Mouse (Mus musculus) ovary, postnatal 10 days (tissue): ENCODE measurements around the gene Casp4.

ENCODE experiments used
- DNase-seq: peaks from one replicate; pipeline ENCODE4 v3.0.0; 2022; ENCODE audit warnings: low spot score

Casp4 gene

DNA sequence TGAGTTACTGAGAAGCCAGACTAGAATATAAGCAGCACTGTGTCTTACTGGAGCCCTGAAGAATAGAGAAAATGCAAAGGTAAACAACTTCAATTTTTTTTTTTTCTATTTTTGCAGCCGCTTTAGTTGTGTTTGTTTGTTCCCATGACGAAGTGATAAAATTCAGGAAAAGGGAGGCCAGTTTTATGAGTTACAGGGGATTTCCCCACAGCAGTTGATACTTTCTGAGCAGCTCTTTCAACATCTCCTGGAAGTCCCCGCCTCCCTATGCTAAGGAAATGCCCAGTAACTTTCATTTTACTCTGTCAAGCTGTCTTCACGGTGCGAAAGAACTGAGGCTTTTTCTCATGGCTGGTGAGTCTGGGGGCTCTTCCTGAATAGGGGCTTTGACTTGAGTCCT lies at the start of gene Casp4:
Casp4 (plus strand) TSS at position 268 of the 400 bp plus-strand sequence.
- DNase-seq, result no peak

DNA sequence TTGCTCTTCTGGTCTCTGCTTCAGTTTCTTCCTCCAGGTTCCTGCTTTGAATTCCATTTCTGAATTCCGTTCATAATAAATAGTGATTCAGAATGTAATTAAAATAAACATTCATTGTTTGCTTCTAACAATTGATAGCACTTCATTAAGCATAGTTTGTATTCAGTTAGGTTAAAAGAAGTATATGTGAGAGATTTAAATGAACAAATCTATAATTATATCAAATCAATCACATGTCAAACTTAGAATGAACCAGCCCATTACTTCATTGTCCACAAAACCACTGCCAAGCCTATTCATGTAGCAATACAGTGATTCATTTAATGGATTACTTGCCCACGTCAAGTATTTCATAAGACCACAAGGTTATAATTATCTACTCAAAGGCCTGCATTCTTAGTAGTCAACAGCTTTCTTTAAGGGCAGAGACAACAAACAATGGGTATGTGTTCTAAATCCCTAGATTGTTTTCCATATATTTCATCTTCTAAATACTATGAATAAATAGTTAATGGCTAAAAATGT lies 44.6 kb upstream of the Casp4 start:
- no peak for DNase-seq

DNA sequence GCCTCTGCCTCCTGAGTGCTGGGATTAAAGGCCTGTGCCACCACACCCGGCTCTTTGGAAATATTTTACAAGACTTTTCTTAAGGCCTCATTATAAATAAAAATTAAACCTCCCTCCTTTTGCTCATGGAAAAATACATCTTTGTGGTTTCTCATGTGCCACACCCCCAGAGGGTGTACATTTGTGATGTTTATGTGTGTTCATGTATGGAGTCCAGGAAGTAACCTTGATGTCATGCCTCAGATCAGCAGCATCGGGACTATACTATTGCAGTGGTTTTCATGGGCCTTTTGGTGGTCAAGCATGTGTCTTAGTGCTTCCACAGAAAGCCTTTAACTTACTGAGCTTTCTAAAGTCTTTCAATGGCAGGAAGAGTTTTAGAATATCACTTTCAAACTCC lies 38.4 kb upstream of the Casp4 start:
- DNase-seq, result no peak

DNA sequence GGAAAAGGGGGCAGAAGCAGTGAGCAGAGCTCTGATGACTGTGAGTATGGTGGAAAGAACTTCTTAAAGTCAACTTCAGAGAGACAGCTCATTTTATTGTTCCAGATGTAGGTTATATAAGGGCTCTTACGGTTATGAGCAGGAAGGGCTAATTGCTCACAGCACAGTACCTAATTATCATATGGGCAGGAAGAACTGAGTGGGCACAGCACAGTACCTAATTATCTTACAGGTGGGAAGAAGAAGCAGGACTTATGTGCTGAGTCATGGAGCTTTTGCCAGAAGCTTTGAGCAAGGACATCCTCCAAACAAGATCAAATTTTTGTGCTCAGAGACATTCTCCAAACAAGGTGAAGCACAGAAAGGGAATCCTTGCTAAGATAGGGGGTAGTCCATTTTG lies 37.7 kb upstream of the Casp4 start:
- DNase-seq, result no peak

DNA sequence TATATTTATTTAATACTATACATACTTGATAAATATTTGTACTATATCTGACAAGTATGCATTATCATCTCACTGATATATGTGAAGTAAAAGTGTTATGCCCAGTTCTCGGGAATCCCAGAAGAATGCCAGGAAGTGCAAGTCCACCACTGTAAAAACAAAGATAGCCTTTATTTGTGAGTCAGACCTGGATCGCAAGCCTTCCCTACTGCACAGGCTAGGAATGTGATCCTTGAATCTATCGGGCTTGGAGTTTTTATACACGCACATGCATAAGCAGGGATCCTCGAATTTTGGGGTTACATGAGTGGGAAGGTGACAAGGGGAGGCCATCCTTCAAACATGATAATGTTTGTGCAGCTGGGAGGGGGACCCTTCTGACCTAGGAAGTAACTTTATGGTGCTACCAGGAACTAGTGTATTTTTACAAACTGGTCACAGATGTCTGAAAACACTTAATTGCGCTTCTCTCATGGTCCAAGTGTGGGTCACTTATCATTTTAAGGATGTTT lies 37.2 kb upstream of the Casp4 start:
- no peak for DNase-seq

DNA sequence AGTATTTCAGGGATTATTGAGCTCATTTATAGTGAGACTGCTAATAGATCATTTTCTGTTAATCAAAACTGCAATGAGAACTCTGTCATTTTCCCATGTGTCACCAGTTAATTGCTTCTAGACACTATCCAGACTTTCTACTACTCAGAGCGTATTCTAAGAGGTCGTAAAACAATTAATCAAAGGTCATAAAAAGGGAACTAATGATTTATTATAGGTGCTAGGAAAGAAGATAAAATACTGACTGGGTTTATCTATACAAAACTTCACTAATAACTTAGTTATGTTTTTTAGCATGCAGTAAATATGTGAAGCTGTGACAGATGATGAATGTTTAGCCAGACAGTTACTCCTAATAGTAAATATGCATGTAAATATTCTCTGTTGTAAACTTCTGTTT lies 22.6 kb upstream of the Casp4 start:
- no peak for DNase-seq

DNA sequence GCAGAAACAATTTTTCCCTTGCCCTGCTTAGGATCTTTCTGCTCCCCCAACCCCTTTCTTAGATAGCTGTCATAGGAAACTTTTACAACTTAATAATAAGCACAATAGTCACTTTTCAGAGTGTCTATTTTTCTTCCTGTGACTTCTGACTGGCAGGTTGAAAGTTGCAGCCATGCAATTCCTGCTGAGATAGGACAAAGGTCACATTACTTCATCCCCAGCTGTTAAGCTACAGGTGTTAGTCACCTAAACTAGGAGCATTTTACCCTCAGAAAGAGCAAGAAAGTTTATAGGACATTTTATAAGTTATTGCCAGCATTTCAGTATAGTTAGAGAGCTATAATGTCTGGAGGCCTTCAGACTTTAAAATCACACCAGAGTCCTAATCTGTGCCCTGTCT lies 22.0 kb upstream of the Casp4 start:
- no peak for DNase-seq

DNA sequence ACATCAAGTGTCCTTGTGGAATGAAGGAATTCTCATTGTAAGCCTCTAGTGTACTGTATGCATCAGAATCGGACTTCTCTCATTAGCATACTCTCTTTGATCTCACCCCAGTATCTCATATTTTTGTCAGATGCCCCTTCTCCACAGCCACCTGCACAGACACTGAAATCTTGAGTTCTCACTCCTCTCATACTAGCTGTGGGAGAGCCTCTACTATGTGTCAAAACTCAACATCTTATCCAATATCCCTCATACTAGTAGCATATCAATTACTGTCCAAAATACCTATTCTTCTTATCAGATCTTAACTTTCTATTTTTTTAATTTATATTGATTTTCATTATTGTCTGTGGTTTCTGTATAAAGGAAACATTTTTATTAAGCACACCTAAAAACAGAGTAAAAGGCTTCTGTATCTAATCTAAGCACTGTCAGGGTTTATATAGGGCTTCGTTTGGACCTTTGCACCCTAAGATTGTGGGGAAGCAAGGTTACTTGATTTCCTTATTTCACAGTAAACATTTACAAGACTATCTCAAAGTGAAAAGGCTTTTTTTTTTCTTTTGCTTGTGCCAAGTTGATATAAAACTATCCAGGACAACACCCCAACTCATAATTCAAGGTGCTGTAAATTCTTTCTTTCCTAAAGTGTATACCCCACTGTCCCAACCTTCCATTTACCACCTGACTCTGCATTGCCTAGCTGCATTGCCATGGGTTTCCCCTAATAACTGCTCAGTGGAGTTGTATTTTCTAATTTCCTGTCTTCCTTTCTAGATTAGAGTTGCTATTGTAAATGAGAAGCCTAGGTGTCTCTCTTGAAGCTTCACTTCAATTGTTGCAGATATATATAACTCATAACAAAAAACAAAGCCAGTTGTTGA lies 12.0 kb upstream of the Casp4 start:
- no peak for DNase-seq

DNA sequence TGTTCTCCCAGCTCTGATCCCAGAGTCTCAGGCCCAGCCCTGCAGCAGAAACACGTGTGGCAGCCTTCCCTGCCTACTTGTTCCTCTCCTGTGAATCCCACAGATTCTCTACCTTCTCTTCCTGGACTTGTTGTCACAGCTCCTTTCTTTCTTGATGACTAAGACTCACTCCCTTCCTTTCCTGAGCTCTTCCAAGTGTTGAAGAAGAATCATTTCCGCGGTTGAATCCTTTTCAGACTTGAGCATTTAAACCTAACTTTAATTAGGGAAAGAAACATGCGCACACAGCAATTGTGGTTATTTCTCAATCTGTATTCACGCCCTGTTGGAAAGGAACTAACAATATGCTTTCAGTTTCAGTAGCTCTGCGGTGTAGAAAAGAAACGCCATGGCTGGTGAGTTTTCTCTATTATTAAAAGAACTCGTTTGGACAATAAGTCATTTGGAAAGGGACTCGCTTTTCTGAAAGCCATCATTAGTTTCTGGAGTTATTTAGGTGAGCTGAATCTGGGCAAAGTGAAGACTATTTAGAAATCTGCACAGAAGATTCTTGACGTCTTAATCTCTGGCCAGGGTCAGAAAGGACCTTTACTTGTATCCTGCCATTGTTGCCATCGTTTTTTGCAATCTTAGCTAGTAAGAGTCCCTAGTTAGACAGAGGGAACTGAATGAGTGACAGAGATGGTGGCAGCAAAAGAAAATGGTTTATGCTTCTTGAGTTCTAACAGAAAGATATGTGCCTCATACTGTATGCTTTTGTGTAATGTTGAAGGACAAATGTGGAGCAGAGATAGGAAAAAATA lies 10.1 kb upstream of the Casp4 start, which contains the start of gene Casp1:
Casp1 (plus strand) TSS at position 189 of the 803 bp plus-strand sequence.
- DNase-seq, result no peak

DNA sequence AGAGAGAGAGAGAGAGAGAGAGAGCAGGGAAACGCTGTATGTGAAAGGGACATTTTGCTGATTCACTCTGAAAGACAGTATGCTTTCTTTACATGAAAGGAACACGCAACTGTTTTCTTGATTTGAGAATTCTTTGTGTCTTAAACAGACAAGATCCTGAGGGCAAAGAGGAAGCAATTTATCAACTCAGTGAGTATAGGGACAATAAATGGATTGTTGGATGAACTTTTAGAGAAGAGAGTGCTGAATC lies 9.6 kb upstream of the Casp4 start:
- DNase-seq, result no peak

DNA sequence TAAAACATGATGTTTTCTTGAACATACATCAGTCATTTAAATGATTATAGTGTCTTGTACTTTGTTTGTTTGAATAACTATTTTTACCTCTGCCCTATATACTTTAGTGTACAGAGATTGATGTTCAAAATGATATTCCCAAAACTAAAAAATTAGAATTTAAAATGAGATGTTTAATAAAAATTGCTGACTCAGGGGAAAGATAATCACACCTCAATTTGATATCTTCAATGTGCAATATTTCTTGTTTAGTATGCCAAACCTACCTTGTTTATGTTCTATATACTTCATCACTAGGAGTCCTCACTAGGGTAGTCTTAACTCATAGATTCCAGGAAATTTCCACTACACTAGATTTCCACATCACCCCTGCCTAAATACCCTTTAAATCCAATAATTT lies 1.5 kb downstream of the Casp4 start:
- no peak for DNase-seq

DNA sequence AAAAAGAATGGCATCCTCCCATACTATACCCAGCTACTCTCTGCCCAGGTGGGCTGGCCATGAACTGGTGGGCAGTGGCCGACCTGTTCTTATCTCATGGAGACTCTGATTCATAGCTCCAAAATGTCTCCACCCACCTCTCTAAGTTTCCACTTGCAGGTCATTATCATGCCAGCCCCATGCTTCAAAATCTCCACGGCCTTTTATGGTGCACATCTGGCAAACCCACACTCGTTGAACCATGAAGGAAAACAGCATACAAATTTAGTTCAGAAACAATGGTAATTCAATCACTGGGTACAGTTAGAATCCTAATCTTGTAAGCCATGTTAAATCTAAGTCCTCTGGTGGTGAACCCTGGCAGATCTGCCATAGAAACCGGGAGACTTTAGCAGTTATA lies 2.8 kb downstream of the Casp4 start:
- DNase-seq, result no peak

DNA sequence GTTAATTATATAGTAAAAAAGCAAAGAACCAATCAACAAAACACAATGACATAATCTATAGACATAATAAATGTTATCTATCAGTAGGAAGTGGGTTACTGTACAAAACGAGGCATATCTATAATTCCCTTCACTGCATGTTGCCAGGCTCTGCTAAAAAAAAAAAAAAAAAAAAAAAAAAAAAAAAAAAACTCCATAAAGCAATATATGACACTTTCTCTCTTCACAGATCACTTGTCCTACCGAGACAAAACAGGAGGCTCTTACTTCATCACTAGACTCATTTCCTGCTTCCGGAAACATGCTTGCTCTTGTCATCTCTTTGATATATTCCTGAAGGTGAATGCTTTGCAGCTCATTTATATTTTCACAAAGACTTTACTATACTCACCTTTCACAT lies 19.6 kb downstream of the Casp4 start:
- no peak for DNase-seq

DNA sequence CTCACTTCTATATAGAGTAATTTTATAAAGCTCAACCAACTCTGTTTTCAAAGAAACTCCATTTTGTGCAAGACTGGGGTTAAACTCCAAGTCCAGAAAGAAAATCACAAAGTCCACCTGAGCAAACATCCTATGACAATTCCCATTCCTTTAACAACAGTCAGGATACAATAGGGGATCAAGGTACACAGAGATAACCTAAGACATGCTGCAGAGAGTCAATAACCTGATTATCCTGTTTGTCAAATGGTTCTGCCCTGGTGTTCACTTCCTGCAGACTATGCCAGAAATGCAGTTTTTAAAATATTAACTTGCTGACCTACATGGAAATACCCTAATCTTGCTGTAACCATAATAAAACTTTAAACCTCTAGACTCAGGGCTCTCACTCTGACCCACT lies 23.8 kb downstream of the Casp4 start:
- DNase-seq, result no peak

DNA sequence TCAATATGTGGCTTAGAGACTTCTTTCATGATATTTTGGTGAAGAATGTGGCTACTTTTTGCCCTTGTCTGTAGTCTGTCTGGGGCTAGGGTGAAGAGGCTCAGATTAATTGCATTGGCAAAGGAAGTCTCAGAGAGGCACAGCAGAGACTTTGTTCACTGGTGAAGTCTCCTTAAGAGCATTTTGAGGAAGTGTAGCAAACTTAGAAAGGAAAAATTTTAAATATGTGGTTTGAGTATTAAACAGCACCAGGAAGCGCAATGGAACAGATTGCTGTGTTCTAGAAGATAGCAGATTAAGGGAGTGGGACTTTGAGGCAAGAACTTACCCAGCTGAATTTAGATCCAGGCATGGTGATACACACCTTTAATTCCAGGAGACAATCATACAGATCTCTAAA lies 24.8 kb downstream of the Casp4 start:
- no peak for DNase-seq

DNA sequence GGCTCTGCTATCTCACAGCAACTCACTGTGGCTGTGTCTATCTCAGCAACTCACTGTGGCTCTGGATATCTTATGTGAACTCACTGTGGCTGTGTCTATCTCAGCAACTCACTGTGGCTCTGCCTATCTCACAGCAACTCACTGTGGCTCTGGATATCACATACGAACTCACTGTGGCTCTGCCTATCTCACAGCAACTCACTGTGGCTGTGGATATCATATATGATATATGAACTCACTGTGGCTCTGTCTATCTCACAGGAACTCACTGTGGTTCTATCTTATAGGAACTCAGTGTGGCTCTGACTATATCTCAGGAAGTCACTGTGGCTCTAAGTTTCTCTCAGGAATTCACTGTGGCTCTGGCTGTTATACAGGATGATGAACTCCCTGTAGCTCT lies 34.5 kb downstream of the Casp4 start:
- no peak for DNase-seq

DNA sequence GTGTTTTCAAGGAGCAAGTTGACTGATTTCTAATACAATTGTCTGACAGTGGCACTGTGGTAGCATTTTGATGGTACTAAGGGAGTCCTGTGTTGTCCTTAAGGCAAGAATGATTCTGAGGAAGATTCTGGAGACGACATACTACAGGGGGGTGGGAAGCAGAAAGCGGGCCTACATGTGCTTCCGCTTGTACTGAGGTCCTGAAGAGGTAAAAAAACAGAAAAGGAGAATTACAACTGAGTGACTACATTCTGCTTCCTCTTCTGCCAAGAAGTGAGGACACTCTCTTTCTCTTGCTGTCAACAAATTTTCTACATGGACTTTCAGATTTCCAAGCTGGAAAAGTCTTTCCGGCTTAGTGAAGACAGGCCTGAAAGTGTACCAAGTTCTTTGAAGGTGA lies 35.5 kb downstream of the Casp4 start:
- no peak for DNase-seq

DNA sequence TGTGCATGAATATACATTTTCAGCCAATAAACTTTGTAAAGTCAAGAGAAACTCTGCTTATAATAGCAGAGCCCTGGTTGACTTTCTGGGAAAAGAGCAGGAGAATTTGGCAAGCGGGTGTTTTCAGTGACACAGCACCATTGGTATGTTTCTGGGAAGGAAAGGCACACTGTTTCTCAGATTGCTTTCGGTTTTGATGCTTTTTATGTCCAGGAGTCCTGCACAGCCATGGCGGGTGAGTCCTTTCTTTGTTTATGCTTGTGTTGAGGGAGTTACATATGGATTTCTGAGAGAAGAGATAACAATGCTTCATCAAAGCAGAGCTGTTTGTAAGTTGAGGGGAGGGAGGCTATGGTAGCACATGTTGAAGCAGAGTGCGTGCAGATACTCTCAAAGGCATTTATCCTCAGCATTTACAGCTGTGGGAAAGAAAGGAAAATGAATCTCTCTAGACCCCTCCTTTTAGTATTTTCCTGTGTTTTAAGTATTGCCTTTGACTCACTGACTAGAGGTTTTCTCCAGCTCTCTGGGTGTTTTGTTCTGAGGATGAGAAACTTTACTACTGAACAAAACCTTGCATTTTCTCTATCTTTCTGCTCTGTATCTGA lies 36.8 kb downstream of the Casp4 start, which contains the start of gene Casp12:
Casp12 (plus strand) TSS at position 140 of the 608 bp plus-strand sequence.
- peak; percentile 26 for DNase-seq

DNA sequence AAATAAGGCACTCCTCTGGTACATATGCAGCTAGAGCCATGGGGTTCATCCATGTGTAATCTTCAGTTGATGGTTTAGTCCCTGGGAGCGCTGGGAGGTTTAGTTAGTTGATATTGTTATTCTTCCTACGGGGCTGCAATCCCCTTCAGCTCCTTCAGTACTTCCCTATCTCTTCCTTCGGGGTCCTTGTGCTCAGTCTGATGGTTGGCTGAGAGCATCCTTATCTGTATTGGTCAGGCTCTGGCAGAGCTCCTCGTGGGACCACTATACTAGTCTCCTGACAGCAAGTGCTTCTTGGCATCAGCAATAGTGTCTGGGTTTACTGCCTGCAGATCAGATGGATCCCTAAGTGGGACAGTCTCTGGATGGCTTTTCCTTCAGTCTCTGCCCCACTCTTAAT lies 38.8 kb downstream of the Casp4 start:
- DNase-seq, result no peak

DNA sequence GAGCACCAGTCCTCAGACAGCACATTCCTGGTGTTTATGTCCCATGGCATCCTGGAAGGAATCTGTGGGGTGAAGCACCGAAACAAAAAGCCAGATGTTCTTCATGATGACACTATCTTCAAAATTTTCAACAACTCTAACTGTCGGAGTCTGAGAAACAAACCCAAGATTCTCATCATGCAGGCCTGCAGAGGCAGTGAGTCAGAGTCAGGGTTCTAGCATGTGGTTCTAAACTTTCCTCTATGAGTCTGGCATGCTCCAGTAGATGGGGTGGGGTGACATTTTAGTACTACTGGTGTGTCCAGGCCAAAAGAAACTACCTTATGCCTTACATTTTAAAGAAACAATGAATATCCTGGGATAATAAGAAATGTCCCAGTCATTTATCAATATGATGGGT lies 45.0 kb downstream of the Casp4 start:
- DNase-seq, result no peak

DNA sequence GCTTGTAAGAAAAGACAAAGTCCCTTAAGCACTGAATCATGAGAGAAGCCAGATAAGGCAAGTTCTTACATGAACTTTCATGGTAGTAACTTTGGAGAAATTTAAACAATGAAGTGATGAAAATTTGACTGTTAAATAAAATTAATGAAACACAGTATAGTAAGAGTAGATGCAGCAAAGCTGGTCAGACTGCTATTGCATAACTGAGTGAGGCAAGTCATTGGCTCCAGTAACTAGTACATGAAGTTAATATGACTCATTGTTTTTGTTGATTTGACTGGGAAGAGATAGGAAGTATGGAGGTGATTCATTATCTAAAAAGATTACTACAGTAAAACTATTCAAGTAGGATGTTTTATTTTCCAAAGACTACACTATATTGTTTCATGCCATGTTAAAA lies 48.2 kb downstream of the Casp4 start:
- no peak for DNase-seq
